Mouse (Mus musculus) midbrain, embryonic 12.5 days (tissue): ENCODE measurements at regions not wholly inside any gene's neighbourhood (a gene's known extent, or its start where the extent isn't known, plus 50 kb on each side); places are given as distances from the start of the nearest gene placed in this dataset.

Experiments
- ATAC-seq: fragments of 200-750 bp; cut with Nextera tagmentation; 2 replicates; pipeline ENCODE4 v1.8.0; 2017; ENCODE audit warnings: low read depth, moderate TSS enrichment, moderate library complexity; ENCODE audit not compliant: low FRiP score
- H3K27ac ChIP-seq: fragments of 300-500 bp; sonication (generic); replicated peaks from 2 replicates; pipeline ENCODE4 v1.5.1; 2016; ENCODE audit warnings: mild to moderate bottlenecking
- H3K27me3 ChIP-seq: fragments of 300-500 bp; sonication (generic); 2 replicates; pipeline ENCODE4 v1.6.1; 2016; ENCODE audit warnings: mild to moderate bottlenecking
- H3K36me3 ChIP-seq: fragments of 300-500 bp; sonication (generic); 2 replicates; pipeline ENCODE4 v1.6.1; 2016
- H3K4me1 ChIP-seq: fragments of 300-500 bp; sonication (generic); 2 replicates; pipeline ENCODE4 v1.6.1; 2016
- H3K4me2 ChIP-seq: fragments of 300-500 bp; sonication (generic); replicated peaks from 2 replicates; pipeline ENCODE4 v1.6.1; 2016; ENCODE audit warnings: mild to moderate bottlenecking, moderate library complexity
- H3K4me3 ChIP-seq: fragments of 300-500 bp; sonication (generic); 2 replicates; pipeline ENCODE4 v1.5.1; 2016; ENCODE audit warnings: mild to moderate bottlenecking
- H3K9ac ChIP-seq: fragments of 300-500 bp; sonication (generic); replicated peaks from 2 replicates; pipeline ENCODE4 v1.6.1; 2016; ENCODE audit warnings: mild to moderate bottlenecking, moderate library complexity
- H3K9me3 ChIP-seq: fragments of 300-500 bp; sonication (generic); 2 replicates; pipeline ENCODE4 v1.6.1; 2016; ENCODE audit warnings: mild to moderate bottlenecking
- WGBS: fragments of 180-500 bp; shearing (Covaris S2); methylation state at CpG from one replicate; pipeline ENCODE4 v1.1.7; 2016; 5-methylcytosine and 5-hydroxymethylcytosine counted together

- Histone ChIP-seq H3K4me1 (peaks cover 12% of the 10 kb centered on the region), H3K9ac (no peak overlapping the region), H3K36me3 (no peaks in the 10 kb centered on the region), H3K27ac (no peak overlapping the region), H3K27me3 (no peaks in the 10 kb centered on the region), H3K9me3 (no peaks in the 10 kb centered on the region), H3K4me3 (no peak overlapping the region), H3K4me2 (no peak overlapping the region)
- ATAC-seq, result no peak
- 74% methylated on average over 5 of the region's 5 CpGs for WGBS
These were observed 56.0 kb upstream of the Ppp2r5a start for GRCm38 (mm10) chr1:191459066-191459465.

GRCm38 (mm10) chr1:191458292-191458691 is 55.2 kb upstream of the Ppp2r5a start:
- H3K36me3 ChIP-seq, result no peaks in the 10 kb centered on the region
- no peaks in the 10 kb centered on the region for H3K9me3 ChIP-seq
- 79% methylated on average over 2 of the region's 2 CpGs for WGBS
- ATAC-seq, result no peak
- no peak overlapping the region for H3K4me2 ChIP-seq
- H3K4me3 ChIP-seq, result no peak overlapping the region
- H3K4me1 ChIP-seq, result peaks cover 12% of the 10 kb centered on the region
- H3K27me3 ChIP-seq, result no peaks in the 10 kb centered on the region
- no peak overlapping the region for H3K9ac ChIP-seq
- no peak overlapping the region for H3K27ac ChIP-seq

- no peaks in the 10 kb centered on the region for H3K27me3 ChIP-seq
- no peaks in the 10 kb centered on the region for H3K36me3 ChIP-seq
- peaks cover 7% of the 10 kb centered on the region for H3K4me1 ChIP-seq
- no peak for ATAC-seq
- no peak overlapping the region for H3K4me2 ChIP-seq
- H3K9me3 ChIP-seq, result no peaks in the 10 kb centered on the region
- H3K4me3 ChIP-seq, result no peak overlapping the region
- WGBS, result 76% methylated on average over 4 of the region's 4 CpGs
- H3K9ac ChIP-seq, result no peak overlapping the region
- no peak overlapping the region for H3K27ac ChIP-seq
These were observed 54.0 kb upstream of the Ppp2r5a start for GRCm38 (mm10) chr1:191457103-191457502.

- no peaks in the 10 kb centered on the region for H3K4me1 ChIP-seq
- ATAC-seq, result no peak
- no peaks in the 10 kb centered on the region for H3K27me3 ChIP-seq
- no peak overlapping the region for H3K27ac ChIP-seq
- no peaks in the 10 kb centered on the region for H3K36me3 ChIP-seq
- H3K9me3 ChIP-seq, result no peaks in the 10 kb centered on the region
- H3K9ac ChIP-seq, result no peak overlapping the region
- no peak overlapping the region for H3K4me2 ChIP-seq
- 55% methylated on average over 3 of the region's 3 CpGs for WGBS
- H3K4me3 ChIP-seq, result no peak overlapping the region
These were observed 51.5 kb upstream of the Ppp2r5a start for GRCm38 (mm10) chr1:191454604-191455003.

GRCm38 (mm10) chr1:191453589-191453988 is 50.5 kb upstream of the Ppp2r5a start:
- no peaks in the 10 kb centered on the region for H3K4me1 ChIP-seq
- H3K9me3 ChIP-seq, result no peaks in the 10 kb centered on the region
- no peaks in the 10 kb centered on the region for H3K27me3 ChIP-seq
- no peak overlapping the region for H3K4me2 ChIP-seq
- no peaks in the 10 kb centered on the region for H3K36me3 ChIP-seq
- H3K27ac ChIP-seq, result no peak overlapping the region
- no peak for ATAC-seq
- H3K9ac ChIP-seq, result no peak overlapping the region
- H3K4me3 ChIP-seq, result no peak overlapping the region
- WGBS, result 55% methylated on average over 3 of the region's 3 CpGs
